Mouse (Mus musculus): ENCODE results near the gene 6030445D17Rik. TPM values are rescaled to one million over a fixed set of nuclear protein-coding genes. Genes with fewer than 3 reads are reported as not detected.

6030445D17Rik gene
- total RNA-seq, 2 experiments from 2014 or later: 0.13 to 0.17 TPM

GRCm38 (mm10) chr4:136444561-136444960 lies 17.5 kb upstream of the 6030445D17Rik start:
- no peak overlapping the region for H3K4me3 ChIP-seq
- intact Hi-C loops (cut with DNase I): no loop called here
- no peak for TF ChIP-seq CTCF (IDR thresholded peaks at IDR 0.05)
- DNase-seq: no peak
- no peak overlapping the region for H3K27ac ChIP-seq

GRCm38 (mm10) chr4:136449795-136450194 lies 12.3 kb upstream of the 6030445D17Rik start:
- TF ChIP-seq CTCF (IDR thresholded peaks at IDR 0.05): no peak
- no peak overlapping the region for H3K27ac ChIP-seq
- H3K4me3 ChIP-seq: no peak overlapping the region
- no peak for DNase-seq
- intact Hi-C loops (cut with DNase I): no loop called here

- H3K4me3 ChIP-seq: no peak overlapping the region
- intact Hi-C loops (cut with DNase I): no loop called here
- DNase-seq: no peak
- TF ChIP-seq CTCF (IDR thresholded peaks at IDR 0.05): no peak
- H3K27ac ChIP-seq: no peak overlapping the region
Observed at GRCm38 (mm10) chr4:136450271-136450670, 11.8 kb upstream of the 6030445D17Rik start.

GRCm38 (mm10) chr4:136451564-136451963 lies 10.5 kb upstream of the 6030445D17Rik start:
- TF ChIP-seq CTCF (IDR thresholded peaks at IDR 0.05): no peak
- no peak overlapping the region for H3K27ac ChIP-seq
- DNase-seq: no peak
- intact Hi-C loops (cut with DNase I): no loop called here
- H3K4me3 ChIP-seq: no peak overlapping the region

- TF ChIP-seq CTCF (IDR thresholded peaks at IDR 0.05): no peak
- no peak overlapping the region for H3K27ac ChIP-seq
- intact Hi-C loops (cut with DNase I): no loop called here
- H3K4me3 ChIP-seq: no peak overlapping the region
- no peak for DNase-seq
Observed at GRCm38 (mm10) chr4:136452286-136452685, 9.8 kb upstream of the 6030445D17Rik start.

GRCm38 (mm10) chr4:136452792-136453191 lies 9.3 kb upstream of the 6030445D17Rik start:
- Histone ChIP-seq H3K4me3 (no peak overlapping the region), H3K27ac (no peak overlapping the region)
- no peak for TF ChIP-seq CTCF (IDR thresholded peaks at IDR 0.05)
- no peak for DNase-seq
- intact Hi-C loops (cut with DNase I): no loop called here

GRCm38 (mm10) chr4:136454850-136455260 lies 7.2 kb upstream of the 6030445D17Rik start:
- peak; percentile 81 for DNase-seq
- H3K4me3 ChIP-seq: peak overlapping the region; percentile 77
- intact Hi-C loops (cut with DNase I): loop anchor here (1.0 to 5.0 kb wide), 3 partner anchors 71 to 166 kb away; partner anchors contain the start of gene Kdm1a
- peak; percentile 96 for TF ChIP-seq CTCF (IDR thresholded peaks at IDR 0.05)
- peak overlapping the region; percentile 57 for H3K27ac ChIP-seq

GRCm38 (mm10) chr4:136456516-136457218 lies 5.4 kb upstream of the 6030445D17Rik start:
- H3K4me3 ChIP-seq: no peak overlapping the region
- no peak overlapping the region for H3K27ac ChIP-seq
- no peak for DNase-seq
- intact Hi-C loops (cut with DNase I): loop anchor here (5.0 kb wide), 1 partner anchor 146 kb away; the partner anchor contains the start of gene Kdm1a
- no peak for TF ChIP-seq CTCF (IDR thresholded peaks at IDR 0.05)

GRCm38 (mm10) chr4:136458276-136458675 lies 3.8 kb upstream of the 6030445D17Rik start:
- intact Hi-C loops (cut with DNase I): loop anchor here (5.0 kb wide), 1 partner anchor 144 kb away; the partner anchor contains the start of gene Kdm1a
- DNase-seq: no peak
- no peak for TF ChIP-seq CTCF (IDR thresholded peaks at IDR 0.05)
- H3K4me3 ChIP-seq: no peak overlapping the region
- H3K27ac ChIP-seq: no peak overlapping the region

- intact Hi-C loops (cut with DNase I): loop anchor here (5.0 kb wide), 1 partner anchor 143 kb away; the partner anchor contains the start of gene Kdm1a
- Histone ChIP-seq H3K27ac (peak overlapping the region; percentile 24; the same call in 1 of the 2 replicates), H3K4me3 (0 out of 2 replicates have a peak overlapping the region, but pooled peaks have one; percentile 2)
- no peak for TF ChIP-seq CTCF (IDR thresholded peaks at IDR 0.05)
- DNase-seq: no peak
Observed at GRCm38 (mm10) chr4:136459210-136459609, 2.8 kb upstream of the 6030445D17Rik start.

- H3K27ac ChIP-seq: peak overlapping the region; percentile 93
- DNase-seq: no peak
- H3K4me3 ChIP-seq: 0 out of 2 replicates have a peak overlapping the region, but pooled peaks have one; percentile 88
- no peak for TF ChIP-seq CTCF (IDR thresholded peaks at IDR 0.05)
- intact Hi-C loops (cut with DNase I): no loop called here
Observed at GRCm38 (mm10) chr4:136461206-136461605, 844 bp upstream of the 6030445D17Rik start.

- H3K27ac ChIP-seq: peak overlapping the region; percentile 93
- DNase-seq: no peak
- H3K4me3 ChIP-seq: peak overlapping the region; percentile 88
- intact Hi-C loops (cut with DNase I): no loop called here
- TF ChIP-seq CTCF (IDR thresholded peaks at IDR 0.05): no peak
Observed at GRCm38 (mm10) chr4:136461761-136462085, 327 bp upstream of the 6030445D17Rik start.

GRCm38 (mm10) chr4:136462839-136463178 lies 759 bp downstream of the 6030445D17Rik start:
- no peak for DNase-seq
- TF ChIP-seq CTCF (IDR thresholded peaks at IDR 0.05): no peak
- intact Hi-C loops (cut with DNase I): no loop called here
- peak overlapping the region; percentile 93 for H3K27ac ChIP-seq
- H3K4me3 ChIP-seq: peak overlapping the region; percentile 88

- intact Hi-C loops (cut with DNase I): no loop called here
- no peak for TF ChIP-seq CTCF (IDR thresholded peaks at IDR 0.05)
- H3K27ac ChIP-seq: peak overlapping the region; percentile 93
- H3K4me3 ChIP-seq: peak overlapping the region; percentile 88
- DNase-seq: no peak
Observed at GRCm38 (mm10) chr4:136463436-136463835, 1.4 kb downstream of the 6030445D17Rik start.

Data from gastrocnemius, adult 2 months (tissue).